Mouse (Mus musculus): Measurements from ENCODE around the gene Qrich1. TPM values are rescaled to one million over a fixed set of nuclear protein-coding genes. Genes with fewer than 3 reads are reported as not detected.

The Qrich1 gene
- polyA plus RNA-seq, 1 experiment from 2014 or later, result 137 TPM

DNA sequence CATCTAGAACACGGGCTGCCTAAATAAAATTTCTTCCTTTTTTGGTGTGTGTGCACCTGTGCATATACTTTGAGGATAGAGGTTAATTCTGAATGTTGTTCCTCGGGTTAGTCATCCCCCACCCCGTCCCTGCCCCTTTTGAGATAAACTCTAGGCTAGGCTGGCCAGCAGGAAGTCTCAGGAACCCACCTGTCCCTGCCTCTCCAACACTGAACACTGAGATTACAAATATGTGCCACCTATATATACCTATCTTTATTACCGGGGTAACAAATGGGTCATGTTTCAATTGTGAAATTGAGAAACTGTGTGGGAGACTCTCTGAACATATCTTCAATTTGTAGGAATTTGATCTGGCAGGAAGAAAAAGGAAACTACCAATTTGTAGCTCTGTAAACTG is 92.3 kb downstream of the Qrich1 start:
- Histone ChIP-seq H3K27me3 (no peaks in the 10 kb centered on the region), H3K9me3 (no peaks in the 10 kb centered on the region), H3K4me2 (replicated peaks) (no peak overlapping the region), H3K36me3 (peaks cover 95% of the 10 kb centered on the region), H3K4me1 (no peaks in the 10 kb centered on the region), H3K27ac (no peak overlapping the region), H3K9ac (no peak overlapping the region), H3K4me3 (no peak overlapping the region)
- 92% methylated on average over 4 of the region's 4 CpGs for WGBS
- no peak for ATAC-seq (ENCODE audit: low FRiP score, low read depth)

MicroRNAs encoded within 50 kb of the gene (microRNA counts, 519-probe panel; counts per million panel counts)
- microRNA mmu-miR-191, result 3,328 counts per million, percentile 57 among the panel's probes with 10 or more counts
- microRNA mmu-miR-425, result 3,031 counts per million, percentile 51 among the panel's probes with 10 or more counts

Small RNAs within 50 kb of the gene (microRNA-seq; reads per million reads assigned to microRNA genes)
- not detected for gene Gm24083
- not detected for gene Mir191
- 1,069 reads per million, percentile 76 among the genes with 10 or more reads in this experiment for gene Mir425

Other genes with a start within 250 kb of the Qrich1 start
- gene Nicn1, start 226.4 kb upstream of the Qrich1 start, polyA plus RNA-seq (2015; fragmentation: Nextera tagmentation; extraction: Ambion mirVana), result 53.0 and 54.0 TPM in 2 replicates
- gene Amt, start 220.0 kb upstream of the Qrich1 start, polyA plus RNA-seq (2015; fragmentation: Nextera tagmentation; extraction: Ambion mirVana), result 13.5 and 13.7 TPM in 2 replicates
- gene Rhoa, start 210.7 kb upstream of the Qrich1 start, polyA plus RNA-seq (2015; fragmentation: Nextera tagmentation; extraction: Ambion mirVana), result 426 and 428 TPM in 2 replicates
- 30.3 and 35.8 TPM in 2 replicates for gene Tcta, start 210.6 kb upstream of the Qrich1 start, polyA plus RNA-seq (2015; fragmentation: Nextera tagmentation; extraction: Ambion mirVana)
- 633 and 719 TPM in 2 replicates for gene Gpx1, start 177.9 kb upstream of the Qrich1 start, polyA plus RNA-seq (2015; fragmentation: Nextera tagmentation; extraction: Ambion mirVana)
- gene Usp4, start 169.0 kb upstream of the Qrich1 start, polyA plus RNA-seq (2015; fragmentation: Nextera tagmentation; extraction: Ambion mirVana), result 115 and 116 TPM in 2 replicates
- gene 1700102P08Rik, start 124.0 kb upstream of the Qrich1 start, polyA plus RNA-seq (2015; fragmentation: Nextera tagmentation; extraction: Ambion mirVana), result 0.52 and 0.99 TPM in 2 replicates
- gene Ccdc36, start 88.3 kb upstream of the Qrich1 start, polyA plus RNA-seq (2015; fragmentation: Nextera tagmentation; extraction: Ambion mirVana), result 1.6 and 2.0 TPM in 2 replicates
- gene BC048562, start 80.3 kb upstream of the Qrich1 start, polyA plus RNA-seq (2015; fragmentation: Nextera tagmentation; extraction: Ambion mirVana), result not detected in 2 replicates
- gene Ccdc71, start 56.3 kb upstream of the Qrich1 start, polyA plus RNA-seq (2015; fragmentation: Nextera tagmentation; extraction: Ambion mirVana), result 57.7 and 59.7 TPM in 2 replicates
- gene Klhdc8b, start 55.2 kb upstream of the Qrich1 start, polyA plus RNA-seq (2015; fragmentation: Nextera tagmentation; extraction: Ambion mirVana), result 37.8 and 38.9 TPM in 2 replicates
- 47.1 and 62.6 TPM in 2 replicates for gene Lamb2, start 37.1 kb upstream of the Qrich1 start, polyA plus RNA-seq (2015; fragmentation: Nextera tagmentation; extraction: Ambion mirVana)
- gene Usp19, start 26.2 kb upstream of the Qrich1 start, polyA plus RNA-seq (2015; fragmentation: Nextera tagmentation; extraction: Ambion mirVana), result 68.3 and 75.9 TPM in 2 replicates
- gene Qars, start 9.1 kb upstream of the Qrich1 start, polyA plus RNA-seq (2015; fragmentation: Nextera tagmentation; extraction: Ambion mirVana), result 108 and 111 TPM in 2 replicates
- 188 and 190 TPM in 2 replicates for gene Impdh2, start 43.5 kb downstream of the Qrich1 start, polyA plus RNA-seq (2015; fragmentation: Nextera tagmentation; extraction: Ambion mirVana)
- 41.2 and 45.6 TPM in 2 replicates for gene Ndufaf3, start 50.6 kb downstream of the Qrich1 start, polyA plus RNA-seq (2015; fragmentation: Nextera tagmentation; extraction: Ambion mirVana)
- gene Dalrd3, start 53.1 kb downstream of the Qrich1 start, polyA plus RNA-seq (2015; fragmentation: Nextera tagmentation; extraction: Ambion mirVana), result 175 and 192 TPM in 2 replicates
- 167 and 168 TPM in 2 replicates for gene Wdr6, start 61.9 kb downstream of the Qrich1 start, polyA plus RNA-seq (2015; fragmentation: Nextera tagmentation; extraction: Ambion mirVana)
- gene P4htm, start 80.9 kb downstream of the Qrich1 start, polyA plus RNA-seq (2015; fragmentation: Nextera tagmentation; extraction: Ambion mirVana), result 11.2 and 11.7 TPM in 2 replicates
- 55.0 and 59.7 TPM in 2 replicates for gene Arih2, start 132.6 kb downstream of the Qrich1 start, polyA plus RNA-seq (2015; fragmentation: Nextera tagmentation; extraction: Ambion mirVana)
- 45.7 and 50.4 TPM in 2 replicates for gene Slc25a20, start 145.3 kb downstream of the Qrich1 start, polyA plus RNA-seq (2015; fragmentation: Nextera tagmentation; extraction: Ambion mirVana)
- 26.2 and 31.3 TPM in 2 replicates for gene Prkar2a, start 172.5 kb downstream of the Qrich1 start, polyA plus RNA-seq (2015; fragmentation: Nextera tagmentation; extraction: Ambion mirVana)